Mouse (Mus musculus): ENCODE measurements at regions not wholly inside any gene's neighbourhood (a gene's known extent, or its start where the extent isn't known, plus 50 kb on each side); places are given as distances from the start of the nearest gene placed in this dataset.
A peak's percentile ranks its signal among the peaks of the same experiment; 100 is the strongest.

- DNase-seq (ENCODE audit: extremely low spot score, low spot score): no peak
These were observed 615.3 kb upstream of the Fbxo33 start for GRCm38 (mm10) chr12:59834809-59835208.

- DNase-seq (ENCODE audit: extremely low spot score, low spot score): no peak
These were observed 603.4 kb upstream of the Fbxo33 start for GRCm38 (mm10) chr12:59822918-59823317.

DNA sequence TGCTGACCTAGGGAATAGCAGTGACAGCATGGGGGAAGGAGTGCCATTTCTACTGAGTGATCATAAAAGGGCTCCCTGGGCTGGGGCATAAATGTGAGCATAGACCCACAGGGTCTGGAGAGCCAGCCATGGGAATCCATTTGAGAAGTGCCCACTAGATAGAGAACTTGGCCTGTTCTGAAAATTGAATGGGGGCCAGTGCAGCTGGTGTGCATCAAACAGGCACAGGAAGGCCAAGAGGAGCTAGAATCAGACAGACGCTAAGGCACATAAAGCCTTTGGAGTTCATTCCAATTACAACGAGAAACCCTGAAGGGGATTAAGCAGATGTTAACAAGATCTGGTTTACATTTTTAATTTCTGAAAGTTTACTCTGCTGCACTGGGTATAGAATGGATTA is 602.9 kb upstream of the Fbxo33 start:
- DNase-seq (ENCODE audit: extremely low spot score, low spot score): no peak

DNA sequence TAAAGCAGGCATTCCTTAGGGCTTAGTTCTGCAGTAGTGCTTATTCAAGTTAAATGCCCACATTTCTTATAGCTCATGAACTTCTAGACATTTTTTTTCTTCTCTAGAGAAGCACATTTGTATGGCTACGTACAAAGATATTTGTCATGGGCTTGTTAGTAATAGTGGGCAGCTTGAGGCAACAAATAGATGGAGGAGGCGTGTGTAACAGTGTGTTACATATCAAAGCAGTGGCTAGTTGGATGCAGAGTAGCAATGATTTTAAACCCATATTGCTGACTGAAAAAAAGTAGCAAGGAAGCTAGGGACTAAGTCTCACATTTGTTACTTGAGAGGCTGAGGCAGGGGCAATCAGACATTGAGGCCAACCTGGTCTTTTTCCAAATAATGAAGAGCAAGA is 602.2 kb upstream of the Fbxo33 start:
- DNase-seq (ENCODE audit: extremely low spot score, low spot score): no peak

GRCm38 (mm10) chr12:59815965-59816364 is 596.4 kb upstream of the Fbxo33 start:
- DNase-seq (ENCODE audit: extremely low spot score, low spot score): no peak

GRCm38 (mm10) chr12:59814356-59814755 is 594.8 kb upstream of the Fbxo33 start:
- no peak for DNase-seq (ENCODE audit: extremely low spot score, low spot score)

DNA sequence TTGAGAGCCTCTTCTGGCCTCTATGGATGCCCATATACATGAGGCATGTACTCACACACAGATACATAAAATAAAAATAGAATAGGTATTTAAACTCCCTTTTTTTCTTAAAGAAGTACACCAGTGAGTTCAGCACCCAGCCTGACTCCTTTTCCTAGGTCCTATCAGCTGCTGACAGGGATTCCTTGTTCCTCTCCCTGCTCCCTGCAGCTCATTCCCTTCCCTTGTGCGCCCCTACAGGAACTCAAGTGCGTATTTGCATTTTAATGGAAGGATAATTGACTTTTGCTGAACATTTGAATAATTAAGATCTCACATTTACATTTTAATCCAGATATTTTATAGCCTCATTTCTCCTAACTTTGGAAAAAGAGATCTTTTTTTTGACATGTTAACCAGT is 589.7 kb upstream of the Fbxo33 start:
- no peak for DNase-seq (ENCODE audit: extremely low spot score, low spot score)

DNA sequence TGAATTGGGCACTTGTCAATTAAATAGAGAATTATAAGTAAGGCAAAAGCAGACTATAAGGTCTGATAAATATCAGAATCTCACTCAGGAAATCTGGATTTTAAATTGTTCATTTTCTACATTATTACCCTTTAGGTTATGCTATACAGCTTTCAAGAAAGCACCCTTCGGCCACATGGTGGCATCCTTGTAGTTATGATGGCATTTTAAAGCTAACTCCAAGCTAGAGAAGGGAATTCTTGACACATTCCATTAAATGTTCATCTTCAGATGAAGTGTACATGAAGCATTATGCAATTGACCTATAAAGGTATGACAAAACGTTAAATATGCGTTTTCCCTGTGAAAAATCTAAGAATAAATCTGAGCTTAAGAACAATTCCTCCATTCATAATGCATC is 578.5 kb upstream of the Fbxo33 start:
- DNase-seq (ENCODE audit: extremely low spot score, low spot score): no peak

GRCm38 (mm10) chr12:59791473-59791872 is 571.9 kb upstream of the Fbxo33 start:
- DNase-seq (ENCODE audit: extremely low spot score, low spot score): peak; percentile 16

DNA sequence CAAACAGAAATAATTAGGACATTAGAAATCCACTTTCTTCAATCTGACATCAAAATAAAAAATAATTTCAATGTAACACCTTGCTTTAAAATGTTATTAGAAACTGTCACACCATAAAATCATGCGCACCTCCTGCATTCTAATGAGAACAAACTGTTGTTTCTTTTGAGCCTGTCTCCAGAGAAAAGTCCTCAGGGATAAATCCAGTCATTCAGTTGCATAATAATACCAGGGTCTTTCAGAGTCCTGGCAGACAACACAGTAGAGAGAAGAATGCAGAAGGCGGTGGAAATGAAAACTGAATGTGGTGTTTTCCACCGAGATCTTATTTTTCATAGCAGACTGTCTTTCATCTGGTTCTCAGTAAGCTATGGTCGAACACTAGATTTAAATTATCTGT is 567.3 kb upstream of the Fbxo33 start:
- DNase-seq (ENCODE audit: extremely low spot score, low spot score): no peak

- DNase-seq (ENCODE audit: extremely low spot score, low spot score): no peak
These were observed 551.5 kb upstream of the Fbxo33 start for GRCm38 (mm10) chr12:59770980-59771379.

GRCm38 (mm10) chr12:59762260-59762659 is 542.7 kb upstream of the Fbxo33 start:
- no peak for DNase-seq (ENCODE audit: extremely low spot score, low spot score)

DNA sequence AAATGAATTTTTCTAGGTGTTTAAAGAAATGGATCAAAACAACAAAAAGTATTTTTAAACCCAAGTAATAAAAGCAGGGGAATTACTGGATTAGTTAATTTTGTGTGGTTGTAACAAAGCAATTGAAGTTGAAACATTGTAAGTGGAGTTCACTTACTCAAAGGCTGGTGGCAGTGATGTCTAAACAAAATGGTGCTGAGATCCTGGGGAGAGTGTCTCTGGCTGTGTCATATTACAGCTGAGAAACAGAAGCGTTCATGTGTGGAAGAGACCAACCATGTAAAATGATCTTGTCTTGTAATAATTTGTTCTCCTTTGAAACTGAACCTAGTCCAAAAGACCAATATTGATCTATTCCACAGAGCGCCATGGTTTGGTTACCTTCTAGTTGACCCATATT is 525.2 kb upstream of the Fbxo33 start:
- no peak for DNase-seq (ENCODE audit: extremely low spot score, low spot score)

DNA sequence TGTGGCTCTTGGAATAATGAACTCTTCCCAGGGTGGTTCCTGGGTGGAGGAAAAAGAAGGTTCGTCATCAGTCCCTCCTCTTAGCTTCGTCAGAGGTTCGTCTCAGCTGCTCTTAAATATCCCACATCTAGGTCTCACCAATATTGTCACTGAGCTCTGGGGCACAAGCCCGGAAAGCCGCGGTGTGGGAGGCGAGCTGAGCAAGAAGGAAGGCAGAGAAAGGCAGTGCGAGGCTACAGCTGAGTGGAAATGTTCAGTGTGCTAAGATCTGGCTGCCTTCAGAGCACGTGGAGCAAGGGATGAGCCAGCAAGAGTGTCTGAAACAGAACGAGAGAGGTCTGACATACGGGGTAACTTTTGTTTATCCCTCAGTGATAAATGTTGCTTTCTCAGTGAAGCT is 523.7 kb upstream of the Fbxo33 start:
- DNase-seq (ENCODE audit: extremely low spot score, low spot score): no peak

DNA sequence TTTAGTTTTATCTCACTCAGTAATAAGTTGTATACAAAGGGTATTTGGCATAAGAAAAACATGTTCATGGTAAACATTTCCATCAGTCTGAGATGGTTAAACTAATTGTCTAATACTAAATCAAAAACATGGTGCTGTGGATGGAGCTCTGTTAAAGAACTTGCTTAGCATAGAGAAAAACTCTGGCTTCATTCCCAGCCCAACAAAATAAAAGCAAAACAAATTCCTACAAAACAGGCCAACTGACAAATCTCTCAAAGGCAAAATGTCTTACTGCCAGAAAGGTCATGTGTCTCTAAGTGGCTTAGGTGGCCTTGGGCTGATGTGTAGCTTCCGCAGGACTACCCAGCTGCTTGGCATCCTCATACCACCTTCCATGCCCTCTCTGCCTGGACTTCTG is 505.4 kb upstream of the Fbxo33 start:
- no peak for DNase-seq (ENCODE audit: extremely low spot score, low spot score)

DNA sequence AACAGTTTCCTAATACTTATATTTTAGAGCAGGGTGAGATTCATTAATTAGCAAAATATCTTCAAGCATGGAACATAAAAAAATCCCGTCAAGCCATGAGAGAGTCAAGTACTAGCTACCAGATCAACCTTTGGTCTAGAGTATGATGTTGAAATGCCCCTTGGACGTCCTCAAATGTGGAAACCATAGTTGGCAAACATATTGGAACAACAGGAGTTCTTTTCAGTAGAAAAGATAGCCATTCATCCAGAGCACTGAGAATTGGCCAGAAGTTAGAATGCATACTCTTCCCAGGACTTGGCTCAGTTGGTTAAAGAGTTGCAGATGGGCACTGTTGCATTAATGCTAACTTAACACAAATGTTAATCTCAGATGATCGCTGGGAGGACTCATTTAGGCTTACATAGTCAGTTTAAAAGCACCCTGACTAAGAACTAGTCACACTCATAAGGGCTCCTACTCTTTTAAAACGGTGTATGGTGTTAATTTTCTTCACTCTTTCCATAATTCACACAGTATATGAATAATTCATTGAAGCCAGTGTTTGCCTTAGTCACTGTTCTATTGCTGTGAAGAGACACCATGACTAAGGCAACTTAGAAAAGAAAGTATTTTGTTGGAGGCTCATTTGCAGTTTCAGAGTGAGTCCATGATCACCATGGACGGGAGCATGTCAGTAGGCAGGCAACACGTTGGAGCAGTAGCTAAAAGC is 503.1 kb upstream of the Fbxo33 start:
- DNase-seq (ENCODE audit: extremely low spot score, low spot score): no peak

DNA sequence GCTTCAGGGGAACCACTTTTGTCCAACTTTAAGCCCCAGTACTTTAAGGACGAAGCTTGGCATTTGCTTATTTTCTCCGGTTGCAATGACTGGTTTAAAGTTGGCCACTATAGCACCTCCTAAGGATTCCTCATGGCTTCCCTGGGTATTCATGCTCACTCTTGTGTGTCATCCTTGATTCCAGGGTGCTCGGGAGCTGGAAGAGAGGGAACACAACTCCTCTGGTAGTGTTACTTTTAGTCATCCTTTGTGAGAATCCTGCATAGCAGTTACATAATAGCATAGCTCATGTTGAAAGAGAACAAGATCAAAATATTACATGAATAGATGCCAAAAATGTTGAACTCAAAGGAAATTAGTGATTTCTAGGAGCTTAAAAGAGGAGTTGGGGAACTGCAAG is 493.7 kb upstream of the Fbxo33 start:
- DNase-seq (ENCODE audit: extremely low spot score, low spot score): no peak

- no peak for DNase-seq (ENCODE audit: extremely low spot score, low spot score)
These were observed 463.7 kb upstream of the Fbxo33 start for GRCm38 (mm10) chr12:59683235-59683634.

- DNase-seq (ENCODE audit: extremely low spot score, low spot score): no peak
These were observed 443.6 kb upstream of the Fbxo33 start for GRCm38 (mm10) chr12:59663161-59663560.

DNA sequence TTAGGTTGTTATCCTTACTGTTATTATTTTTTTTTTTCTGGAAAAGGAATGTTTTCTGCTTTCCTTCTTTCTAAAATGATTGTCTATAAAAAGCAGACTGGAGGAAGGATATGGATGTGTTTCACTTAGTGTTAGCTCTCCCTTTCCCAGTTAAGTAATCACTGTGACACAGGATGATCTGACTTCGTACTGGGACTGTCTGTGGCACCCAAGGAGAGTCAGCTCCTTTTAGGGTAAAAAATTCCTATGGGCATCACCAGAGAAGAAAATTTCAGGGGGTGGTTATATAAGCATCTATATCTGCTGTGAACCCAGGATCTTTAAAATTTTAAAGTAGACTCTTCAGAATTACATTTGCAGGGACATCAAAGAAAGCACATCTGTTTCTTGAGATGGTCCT is 411.2 kb upstream of the Fbxo33 start:
- no peak for DNase-seq (ENCODE audit: extremely low spot score, low spot score)

- DNase-seq (ENCODE audit: extremely low spot score, low spot score): no peak
These were observed 403.6 kb upstream of the Fbxo33 start for GRCm38 (mm10) chr12:59623147-59623546.

DNA sequence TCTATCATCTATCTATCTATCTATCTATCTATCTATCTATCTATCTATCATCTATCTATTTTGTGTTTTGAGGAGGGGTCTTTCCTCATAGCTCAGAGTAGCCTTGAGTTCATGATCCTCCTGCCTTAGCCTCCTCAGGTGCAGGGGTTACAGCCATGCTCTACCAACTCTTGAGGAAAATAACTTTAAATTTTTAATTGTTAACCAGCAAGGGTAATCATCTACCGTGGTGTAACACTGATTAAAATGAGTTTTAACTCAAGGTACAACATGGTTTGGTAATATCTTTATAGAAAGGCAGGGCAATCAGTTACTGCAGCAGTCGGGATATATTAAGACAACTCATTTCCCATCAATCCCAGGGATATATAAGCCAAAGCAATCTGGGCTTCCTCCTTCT is 401.6 kb upstream of the Fbxo33 start:
- no peak for DNase-seq (ENCODE audit: extremely low spot score, low spot score)

- no peak for DNase-seq (ENCODE audit: extremely low spot score, low spot score)
These were observed 400.8 kb upstream of the Fbxo33 start for GRCm38 (mm10) chr12:59620340-59620739.

DNA sequence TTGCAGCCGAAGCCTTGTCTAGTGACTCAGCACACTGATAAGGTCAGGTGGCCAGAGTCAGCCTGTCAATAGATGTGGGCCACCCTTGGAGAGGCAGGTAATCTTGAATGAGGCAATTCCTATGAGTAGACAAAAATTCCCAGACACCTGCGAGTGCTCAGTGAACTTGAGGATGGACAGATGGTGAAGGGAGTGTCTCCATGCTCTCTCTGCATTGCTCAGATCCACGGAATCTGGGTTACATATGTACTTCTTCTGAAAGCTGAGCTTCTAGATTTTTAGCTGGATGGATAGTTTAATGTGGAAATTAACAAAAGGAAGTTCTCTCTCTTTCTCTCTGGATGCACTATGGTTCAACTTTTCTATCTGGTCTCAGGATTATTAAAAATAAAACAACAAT is 396.6 kb upstream of the Fbxo33 start:
- DNase-seq (ENCODE audit: extremely low spot score, low spot score): no peak

All from neural tube, embryonic 10.5 days (tissue).